Mouse (Mus musculus) ES-E14 (cell line): ENCODE data around the gene Nmnat1.

Experiments
- CHD2 ChIP-seq: IDR thresholded peaks from 2 replicates; pipeline ENCODE4 v1.6.1; 2014; ENCODE audit warnings: mild to moderate bottlenecking, low read depth, low read length, inconsistent platforms
- ZC3H11A ChIP-seq: IDR thresholded peaks from 2 replicates; pipeline ENCODE4 v1.6.1; 2012; ENCODE audit warnings: low read depth, mild to moderate bottlenecking, inconsistent platforms, low read length, borderline replicate concordance
- ZNF384 ChIP-seq: IDR thresholded peaks from 2 replicates; pipeline ENCODE4 v1.6.1; 2012; ENCODE audit warnings: low read depth, low read length, inconsistent platforms

GRCm38 (mm10) chr4:149477078-149477477 lies 7.9 kb downstream of the Nmnat1 start, which contains the start of gene Tmem274:
- no peak for TF ChIP-seq ZC3H11A
- no peak for TF ChIP-seq ZNF384
- no peak for TF ChIP-seq CHD2
